Mouse (Mus musculus): ENCODE measurements around the gene Atp5l. TPM values are rescaled to one million over a fixed set of nuclear protein-coding genes. Genes with fewer than 3 reads are reported as not detected.

The Atp5l gene
- total RNA-seq, 1 experiment from 2014 or later: 228 TPM

DNA sequence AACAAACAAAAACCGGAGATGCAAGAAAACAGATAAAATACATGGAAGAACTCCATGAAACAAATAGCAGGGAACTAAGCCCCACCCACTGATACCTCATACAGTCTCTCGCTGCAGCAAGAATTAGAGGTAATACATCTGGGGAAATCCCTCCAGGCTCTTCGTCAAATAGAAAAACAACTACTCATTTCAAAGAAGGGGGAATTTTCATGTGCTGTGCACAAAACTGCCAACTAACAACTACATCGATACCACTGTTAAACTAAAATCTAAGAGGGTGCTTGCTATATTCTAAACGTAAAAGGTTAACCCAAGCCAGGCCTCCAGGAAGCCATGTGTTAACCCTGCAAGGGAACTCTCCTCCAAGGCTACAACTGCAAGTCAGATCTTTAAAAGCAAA is 46.9 kb downstream of the Atp5l start:
- ATAC-seq (replicated peaks; ENCODE audit: insufficient number of reproducible peaks, low FRiP score, low TSS enrichment, poor library complexity, severe bottlenecking): no peak

DNA sequence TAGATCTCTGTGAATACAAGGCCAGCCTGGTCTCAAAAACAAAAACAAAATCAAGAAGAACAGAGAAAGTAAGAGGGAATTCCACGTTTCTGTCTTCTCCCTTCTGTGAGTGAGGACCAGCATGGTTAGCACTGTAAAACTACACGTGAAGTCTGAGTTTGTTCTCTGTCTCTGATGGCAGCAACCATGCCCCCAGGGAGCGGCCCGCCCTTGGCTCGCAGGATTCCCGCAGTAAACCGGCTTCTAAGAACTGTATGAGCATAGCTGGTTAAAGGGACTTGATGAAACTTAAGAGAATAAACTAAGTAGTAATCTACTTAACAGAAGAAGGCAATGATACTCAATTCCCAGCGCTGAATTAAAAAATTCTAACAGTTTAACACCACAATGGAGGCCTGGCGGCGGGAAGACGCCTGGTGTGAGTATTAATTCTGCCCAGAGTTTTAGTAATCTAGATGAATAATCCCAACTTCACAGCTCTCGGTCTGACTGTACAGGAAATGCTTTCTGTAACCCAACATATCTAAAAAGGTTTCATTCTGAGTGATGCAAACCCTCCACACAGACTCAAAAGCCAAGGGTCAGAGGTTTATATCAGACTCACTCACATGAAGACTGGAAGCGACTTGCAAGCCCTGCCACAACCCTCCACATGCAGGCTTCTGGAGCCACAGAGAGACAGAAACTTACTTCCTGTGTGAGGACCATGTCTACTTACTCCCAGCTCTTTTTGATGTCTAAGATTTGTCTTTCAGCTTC is 52.0 kb downstream of the Atp5l start:
- no peak for ATAC-seq (replicated peaks; ENCODE audit: insufficient number of reproducible peaks, low FRiP score, low TSS enrichment, poor library complexity, severe bottlenecking)

DNA sequence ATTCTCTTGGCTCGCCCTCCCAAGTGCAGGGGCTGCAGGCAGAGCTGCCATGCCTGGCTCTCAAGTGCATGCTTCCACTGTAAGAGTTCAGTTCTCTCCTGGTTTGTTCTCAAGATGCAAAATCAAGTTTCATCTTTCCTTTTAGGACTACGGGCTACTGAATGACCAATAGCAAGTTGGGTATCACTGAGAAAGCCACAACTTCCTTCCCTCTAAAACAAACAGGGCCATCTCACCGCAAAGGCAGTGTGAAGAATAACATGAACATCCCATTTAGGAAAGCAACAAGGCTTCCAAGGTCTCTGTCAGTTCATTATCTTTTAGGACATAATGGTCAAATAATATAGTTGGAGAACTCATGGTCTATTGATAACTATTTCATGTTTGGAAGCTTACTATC is 52.9 kb downstream of the Atp5l start:
- ATAC-seq (replicated peaks; ENCODE audit: insufficient number of reproducible peaks, low FRiP score, low TSS enrichment, poor library complexity, severe bottlenecking): no peak

DNA sequence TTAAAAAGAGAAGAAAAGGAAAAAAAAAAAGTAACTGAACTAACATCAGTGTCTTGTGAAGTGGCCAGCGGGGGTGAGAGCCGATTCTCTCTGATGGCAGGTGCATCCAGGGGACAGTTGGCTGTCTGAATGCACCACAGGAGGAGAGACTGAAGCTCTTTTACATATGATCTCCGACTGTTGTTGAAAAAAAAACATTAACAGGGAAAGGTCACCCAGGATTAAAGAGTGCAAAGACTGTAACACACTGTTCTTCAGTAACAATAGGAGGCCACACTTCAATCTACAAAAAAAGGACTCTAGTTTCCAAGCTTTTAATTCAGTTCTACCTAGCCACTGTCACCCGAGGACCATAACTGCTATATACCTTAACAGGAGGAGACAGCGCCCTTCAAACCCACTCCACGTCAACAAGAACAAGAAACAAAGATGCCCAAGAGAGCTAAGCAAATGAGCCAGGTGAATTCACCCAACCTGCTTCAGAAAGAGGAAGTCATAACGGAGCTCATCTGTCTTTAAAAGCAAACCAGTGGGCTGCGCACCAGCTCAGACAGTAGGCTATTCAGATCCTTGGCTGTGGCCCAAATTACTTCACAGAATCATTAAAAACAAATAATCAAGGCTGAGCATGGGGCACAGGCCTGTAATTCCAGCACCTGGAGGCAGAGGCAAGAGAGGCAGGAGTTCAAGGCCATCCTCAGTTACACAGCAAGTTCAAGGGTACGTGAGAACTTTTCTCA is 53.9 kb downstream of the Atp5l start:
- ATAC-seq (replicated peaks; ENCODE audit: insufficient number of reproducible peaks, low FRiP score, low TSS enrichment, poor library complexity, severe bottlenecking): no peak

Other genes with a start within 250 kb of the Atp5l start
- gene Treh, start 247.5 kb downstream of the Atp5l start, total RNA-seq (2017): not detected in 3 replicates
- 2.1 to 4.3 TPM (median 3.1 TPM) in 3 replicates for gene Phldb1, start 185.5 kb downstream of the Atp5l start, total RNA-seq (2017)
- gene Arcn1, start 152.9 kb downstream of the Atp5l start, total RNA-seq (2017): 156 to 231 TPM (median 178 TPM) in 3 replicates
- 20.1 to 53.5 TPM (median 37.4 TPM) in 3 replicates for gene Ift46, start 152.8 kb downstream of the Atp5l start, total RNA-seq (2017)
- gene Tmem25, start 121.4 kb downstream of the Atp5l start, total RNA-seq (2017): 0.48 TPM in 1 of 3 replicates, not detected in the others
- not detected in 3 replicates for gene Ttc36, start 117.7 kb downstream of the Atp5l start, total RNA-seq (2017)
- 11.5 to 40.0 TPM (median 13.4 TPM) in 3 replicates for gene Kmt2a, start 39.4 kb downstream of the Atp5l start, total RNA-seq (2017)
- 17.7 to 43.2 TPM (median 41.6 TPM) in 3 replicates for gene Ube4a, start 44.9 kb upstream of the Atp5l start, total RNA-seq (2017)
- 14.2 to 35.0 TPM (median 22.5 TPM) in 3 replicates for gene Cd3g, start 59.7 kb upstream of the Atp5l start, total RNA-seq (2017)
- gene Cd3d, start 61.0 kb upstream of the Atp5l start, total RNA-seq (2017): 3.0 to 5.9 TPM (median 3.4 TPM) in 3 replicates
- 0.32 to 1.6 TPM (median 0.76 TPM) in 3 replicates for gene Cd3e, start 88.9 kb upstream of the Atp5l start, total RNA-seq (2017)
- gene Mpzl2, start 119.1 kb upstream of the Atp5l start, total RNA-seq (2017): not detected in 3 replicates
- 5.0 to 6.5 TPM (median 5.9 TPM) in 3 replicates for gene Mpzl3, start 134.4 kb upstream of the Atp5l start, total RNA-seq (2017)
- 3.2 to 7.0 TPM (median 5.8 TPM) in 3 replicates for gene Jaml, start 158.4 kb upstream of the Atp5l start, total RNA-seq (2017)
- 0.58 to 0.67 TPM in 2 of 3 replicates, not detected in the other for gene Scn2b, start 197.0 kb upstream of the Atp5l start, total RNA-seq (2017)
- gene Scn4b, start 217.7 kb upstream of the Atp5l start, total RNA-seq (2017): not detected in 3 replicates